Mouse (Mus musculus) adipose tissue, adult 10 weeks (tissue): ENCODE data around the gene Clk1. TPM values are rescaled to one million over a fixed set of nuclear protein-coding genes. Genes with fewer than 3 reads are reported as not detected.

Experiments
- polyA plus RNA-seq: library from polyadenylated mRNA; stranded (reverse); fragments of 350-450 nt; fragmentation: Illumina TruSeq; extraction: RNeasy Lipid Tissue Mini Kit (QIAGEN cat#74804); gene quantifications from one replicate; pipeline ENCODE4 v1.2.3, GENCODE M21; 2014; ENCODE audit warnings: low read depth, low replicate concordance

The Clk1 gene
- 219 TPM for polyA plus RNA-seq

DNA sequence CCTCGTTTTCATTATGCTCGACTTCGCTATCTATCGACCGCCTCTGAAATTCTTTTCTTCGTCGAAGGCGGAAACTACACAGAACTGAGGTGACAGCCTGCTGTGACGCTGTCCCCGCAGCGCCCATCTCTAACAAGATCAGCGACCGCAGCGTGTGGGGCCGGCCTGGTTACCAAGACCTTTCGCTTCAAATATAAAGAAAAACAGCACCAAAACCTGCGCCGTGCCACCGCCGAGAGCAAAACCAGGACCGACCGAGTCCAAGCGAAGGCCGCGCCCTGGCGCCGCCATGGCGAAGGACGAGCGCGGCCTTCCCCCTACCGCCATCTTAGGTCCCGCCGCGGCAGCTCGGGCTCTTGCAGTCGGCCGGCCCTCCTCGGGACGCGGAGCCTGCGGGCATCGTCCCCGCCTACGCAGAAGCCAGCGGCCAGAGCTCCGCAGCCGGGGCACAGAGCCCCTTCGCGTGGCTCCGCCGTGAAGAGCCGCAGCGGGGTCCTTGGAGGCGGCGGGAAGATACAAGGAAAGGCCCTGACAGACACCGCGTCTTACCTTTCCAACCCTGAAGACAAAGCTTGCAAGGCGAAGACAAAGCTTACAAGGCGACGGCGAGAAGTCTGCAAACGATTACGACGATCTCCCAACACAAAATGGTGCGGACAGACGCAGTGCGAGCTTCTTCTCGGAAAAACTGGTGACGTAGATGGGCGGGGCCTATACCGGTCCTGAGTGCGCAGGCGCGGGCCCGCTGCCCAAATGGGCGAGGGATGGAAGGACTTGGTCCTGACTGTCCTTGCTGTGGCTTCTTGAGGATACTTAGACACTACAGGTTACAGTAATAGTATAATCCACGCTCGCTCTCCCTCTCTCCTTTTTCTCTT, at the start of gene Clk1:
Gene Clk1 (minus strand): TSS at position 696 of the 878 bp plus-strand sequence.

DNA sequence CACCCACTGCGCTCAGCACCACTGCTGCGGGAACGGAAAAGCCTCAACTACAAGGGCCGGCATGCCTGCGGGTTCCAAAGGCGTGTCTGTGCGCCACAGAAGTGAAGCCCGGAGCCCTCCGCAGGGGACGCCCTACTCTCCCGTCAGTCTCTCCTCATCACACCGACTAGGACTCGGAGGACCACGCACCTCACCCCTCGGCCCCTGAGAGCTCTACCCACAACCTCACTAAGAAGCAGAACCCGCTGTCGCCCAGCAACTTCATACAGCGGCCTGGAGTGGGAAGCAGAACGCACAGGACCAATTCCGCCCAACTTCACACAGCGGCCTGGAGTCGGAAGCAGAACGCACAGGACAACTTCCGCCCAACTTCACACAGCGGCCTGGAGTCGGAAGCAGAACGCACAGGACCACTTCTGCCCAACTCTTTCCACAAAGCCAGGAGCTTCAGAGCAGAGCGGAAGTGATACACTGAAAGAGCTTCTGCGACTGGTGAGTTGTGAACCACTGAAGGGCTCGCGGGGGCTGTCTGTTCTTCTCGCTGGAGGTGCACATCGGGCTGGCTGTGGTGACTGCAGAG, 21.4 kb upstream of the Clk1 start, which contains the start of the genes Nif3l1 and Ppil3:
Gene Nif3l1 (plus strand): TSS at position 9 of the 580 bp plus-strand sequence.
Gene Ppil3 (minus strand): TSS at position 344 of the 580 bp plus-strand sequence.

GRCm38 (mm10) chr1:58392652-58393283, 31.1 kb downstream of the Clk1 start, which contains the start of gene Bzw1:
Gene Bzw1 (plus strand): TSS chr1:58392898.

Other genes starting within 250 kb of the Clk1 start
- not detected for gene Aox4, start 213.7 kb downstream of the Clk1 start, polyA plus RNA-seq
- gene Aox2, start 145.7 kb downstream of the Clk1 start, polyA plus RNA-seq = not detected
- gene Bzw1, start 31.2 kb downstream of the Clk1 start, polyA plus RNA-seq = 94.1 TPM
- gene Nif3l1, start 21.1 kb upstream of the Clk1 start, polyA plus RNA-seq = 16.8 TPM
- gene Ppil3, start 21.4 kb upstream of the Clk1 start, polyA plus RNA-seq = 44.2 TPM
- 24.0 TPM for gene Orc2, start 81.0 kb upstream of the Clk1 start, polyA plus RNA-seq
- 8.9 TPM for gene Fam126b, start 162.3 kb upstream of the Clk1 start, polyA plus RNA-seq
- gene Ndufb3, start 162.3 kb upstream of the Clk1 start, polyA plus RNA-seq = 143 TPM